Mouse (Mus musculus): ENCODE data around the gene Qrich1.

Qrich1 gene

DNA sequence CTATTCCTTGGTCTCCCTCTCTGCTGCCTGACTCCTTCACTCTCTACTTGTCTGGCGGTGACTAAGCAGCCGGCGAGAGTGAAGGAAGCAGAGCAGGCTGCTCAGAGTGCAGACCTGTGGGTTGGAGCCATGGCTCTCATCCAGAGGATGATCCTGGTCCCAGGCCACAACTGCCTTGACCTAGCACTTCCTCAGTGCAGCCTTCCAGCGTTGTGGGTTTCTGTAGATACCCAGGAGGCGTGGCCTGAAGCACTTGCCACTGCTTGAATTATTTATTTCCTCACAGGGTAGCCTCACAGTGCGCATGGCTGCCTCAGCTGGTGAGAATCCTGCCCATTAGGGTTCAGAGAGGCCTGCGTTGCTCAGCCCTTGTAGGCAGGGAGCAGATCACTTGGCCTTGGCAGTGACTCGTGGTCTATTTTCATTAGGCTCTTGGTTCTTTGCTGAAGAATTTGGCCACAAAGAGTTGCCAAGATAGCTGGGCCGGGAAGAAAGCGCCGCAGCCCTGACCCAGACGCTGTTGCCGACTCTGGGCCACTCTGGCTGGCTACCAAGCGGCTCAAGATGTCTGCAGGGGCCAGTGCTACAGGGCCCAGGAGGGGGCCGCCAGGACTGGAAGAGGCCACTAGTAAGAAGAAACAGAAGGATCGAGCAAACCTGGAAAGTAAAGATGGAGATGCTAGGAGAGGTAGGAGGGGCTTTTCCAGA, 24.4 kb upstream of the Qrich1 start:
- peak; percentile 73 for DNase-seq (ENCODE audit: low read depth, low spot score)

GRCm38 (mm10) chr9:108493246-108493645, 23.4 kb upstream of the Qrich1 start:
- DNase-seq (ENCODE audit: low read depth, low spot score): no peak

GRCm38 (mm10) chr9:108494146-108494825, 22.3 kb upstream of the Qrich1 start:
- no peak for DNase-seq (ENCODE audit: low read depth, low spot score)

DNA sequence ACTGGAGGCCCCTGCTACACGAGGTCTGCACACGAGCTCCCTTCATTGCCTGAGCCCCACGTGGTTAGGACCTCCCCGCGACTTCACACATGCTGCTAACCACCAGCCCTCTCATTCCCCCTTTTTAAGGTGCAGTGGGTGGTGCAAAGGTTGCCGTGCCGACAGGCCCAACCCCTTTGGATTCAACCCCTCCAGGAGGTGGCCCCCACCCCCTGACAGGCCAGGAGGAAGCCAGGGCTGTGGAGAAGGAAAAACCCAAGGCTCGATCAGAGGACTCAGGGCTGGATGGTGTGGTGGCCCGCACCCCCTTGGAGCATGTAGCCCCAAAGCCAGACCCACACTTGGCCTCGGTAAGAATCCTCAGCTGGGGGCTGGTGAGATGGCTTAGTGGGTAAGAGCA, 21.7 kb upstream of the Qrich1 start:
- DNase-seq (ENCODE audit: low read depth, low spot score): no peak

DNA sequence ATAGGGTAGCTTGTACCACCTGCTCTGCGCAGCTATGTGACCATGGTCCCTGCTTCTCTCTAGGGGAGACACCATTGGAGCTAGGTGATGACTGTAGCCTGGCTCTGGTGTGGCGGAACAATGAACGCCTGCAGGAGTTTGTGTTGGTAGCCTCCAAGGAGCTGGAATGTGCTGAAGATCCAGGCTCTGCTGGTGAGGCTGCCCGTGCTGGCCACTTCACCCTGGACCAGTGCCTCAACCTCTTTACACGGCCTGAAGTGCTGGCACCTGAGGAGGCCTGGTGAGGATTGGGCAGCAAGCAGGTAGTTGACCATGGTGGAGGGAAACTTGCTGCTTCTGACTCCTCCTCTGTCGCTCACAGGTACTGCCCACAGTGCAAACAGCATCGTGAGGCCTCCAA, 17.4 kb upstream of the Qrich1 start:
- DNase-seq (ENCODE audit: low read depth, low spot score): no peak

- no peak for DNase-seq (ENCODE audit: low read depth, low spot score)
Observed at GRCm38 (mm10) chr9:108499943-108500342, 16.7 kb upstream of the Qrich1 start.

GRCm38 (mm10) chr9:108506901-108507300, 9.7 kb upstream of the Qrich1 start:
- no peak for DNase-seq (ENCODE audit: low read depth, low spot score)

DNA sequence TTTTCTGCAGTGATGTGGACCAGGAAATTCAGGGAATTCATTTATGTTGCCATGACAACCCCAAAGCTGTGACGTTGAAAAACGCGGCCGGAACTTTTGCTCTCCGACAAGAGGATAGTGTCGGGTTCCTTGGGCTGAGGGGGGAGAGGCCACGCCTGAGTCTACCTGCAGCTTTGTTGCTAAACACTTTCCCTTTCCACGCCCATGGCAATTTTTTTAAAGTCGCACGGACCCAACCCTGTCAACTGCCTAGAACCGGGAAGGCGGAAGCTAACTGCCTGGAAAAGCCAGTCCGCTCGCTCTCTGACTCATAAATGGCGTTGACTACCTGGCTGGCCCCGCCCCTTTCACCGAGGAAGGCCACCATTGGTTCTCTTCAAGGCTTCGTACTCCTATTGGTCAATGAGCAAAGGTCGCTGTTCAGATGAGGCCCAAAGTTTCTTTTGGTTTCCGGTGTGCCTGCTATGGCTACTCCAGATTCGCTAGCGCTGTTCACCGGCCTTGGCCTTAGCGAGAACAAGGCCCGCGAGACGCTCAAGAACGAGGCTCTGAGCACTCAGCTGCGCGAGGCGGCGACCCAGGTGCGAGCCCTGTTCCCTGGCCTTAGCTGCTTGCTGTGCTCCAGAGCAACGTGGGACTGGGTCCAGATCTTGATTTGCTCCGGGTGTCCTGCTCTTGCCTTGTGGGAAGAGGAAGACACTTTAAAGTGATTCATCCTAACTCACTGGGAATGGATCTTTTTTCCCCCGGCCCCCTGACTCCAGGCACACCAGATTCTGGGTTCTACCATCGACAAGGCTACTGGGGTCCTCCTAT, 8.8 kb upstream of the Qrich1 start, which contains the start of gene Qars:
Gene Qars (plus strand): TSS at position 88 of the 816 bp plus-strand sequence.
- peak; percentile 99 for DNase-seq (ENCODE audit: low read depth, low spot score)

GRCm38 (mm10) chr9:108508776-108509175, 7.8 kb upstream of the Qrich1 start:
- no peak for DNase-seq (ENCODE audit: low read depth, low spot score)

DNA sequence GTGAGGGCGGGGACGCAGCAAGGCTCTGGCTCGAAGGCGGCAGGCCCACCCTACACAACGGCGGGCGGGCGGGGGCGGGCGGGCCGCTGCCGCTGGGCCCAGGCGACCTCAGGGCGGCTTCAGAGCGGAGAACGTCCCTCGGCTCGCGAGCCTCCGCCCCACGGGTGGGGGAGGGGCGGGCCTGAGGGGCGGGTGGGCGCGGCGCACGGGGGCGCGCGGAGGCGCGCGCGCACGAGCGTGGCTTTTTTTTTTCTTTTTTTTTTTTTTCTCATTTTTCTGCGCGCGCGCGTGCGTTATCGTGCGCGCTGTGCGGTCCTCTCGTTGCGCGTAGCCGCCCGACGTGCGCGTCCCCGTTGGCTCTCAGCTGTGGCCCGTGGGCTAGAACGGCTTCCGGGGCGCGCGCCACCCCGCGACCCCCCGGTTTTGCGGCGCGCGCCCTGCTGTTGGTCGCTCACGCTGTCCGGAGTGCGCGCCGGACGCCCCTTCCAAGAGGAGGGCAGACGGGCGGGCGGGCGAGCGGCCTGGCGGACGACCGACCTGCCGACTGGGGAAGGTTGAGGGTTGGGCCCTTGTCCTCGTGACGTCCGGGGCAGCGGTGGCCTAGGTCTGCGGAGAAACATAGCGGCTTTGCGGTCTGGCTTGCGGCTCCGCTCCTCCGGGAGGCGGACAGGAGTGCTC, 786 bp downstream of the Qrich1 start:
- peak; percentile 94 for DNase-seq (ENCODE audit: low read depth, low spot score)

DNA sequence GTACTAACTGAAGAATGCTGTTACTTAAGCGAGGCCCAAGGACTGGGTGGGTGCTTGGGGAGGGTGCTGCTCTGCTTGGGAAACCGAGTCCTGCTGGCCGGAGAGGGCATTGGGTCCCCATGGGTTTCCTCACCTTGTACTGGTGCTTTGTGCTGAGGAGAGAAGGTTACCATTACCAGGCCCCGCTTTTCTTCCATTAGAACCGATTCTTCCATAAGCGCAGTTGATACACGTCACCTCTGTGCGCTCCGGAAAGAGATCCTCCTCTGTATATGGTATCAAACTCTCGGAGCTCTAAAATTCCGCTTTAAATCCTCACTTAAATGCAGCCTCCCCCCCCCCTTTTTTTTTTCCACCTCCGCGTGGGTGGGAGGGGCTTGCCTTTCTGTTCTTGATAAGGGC, 1.3 kb downstream of the Qrich1 start:
- DNase-seq (ENCODE audit: low read depth, low spot score): peak; percentile 79

DNA sequence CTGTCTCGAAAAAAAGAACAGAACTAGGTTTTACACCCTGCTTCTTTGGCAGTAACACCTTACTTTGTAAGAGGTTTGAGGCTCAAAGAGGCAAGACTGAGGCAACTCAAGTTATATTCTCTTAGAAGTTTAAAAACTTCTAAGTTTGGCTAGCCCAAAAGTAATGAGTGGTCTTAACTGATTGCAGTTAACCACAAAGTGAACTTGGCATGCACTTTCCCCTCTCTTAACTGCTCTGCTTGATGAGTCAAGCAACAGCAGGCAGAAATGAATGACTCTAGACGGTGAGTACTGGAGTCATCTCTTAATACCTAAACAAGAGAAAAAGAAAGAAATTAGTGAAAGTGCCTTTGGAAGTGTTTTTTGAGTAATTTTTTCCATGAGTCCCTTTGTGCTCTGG, 5.0 kb downstream of the Qrich1 start:
- no peak for DNase-seq (ENCODE audit: low read depth, low spot score)

GRCm38 (mm10) chr9:108523341-108523740, 6.7 kb downstream of the Qrich1 start:
- DNase-seq (ENCODE audit: low read depth, low spot score): no peak

- no peak for DNase-seq (ENCODE audit: low read depth, low spot score)
Observed at GRCm38 (mm10) chr9:108525400-108525799, 8.8 kb downstream of the Qrich1 start.

DNA sequence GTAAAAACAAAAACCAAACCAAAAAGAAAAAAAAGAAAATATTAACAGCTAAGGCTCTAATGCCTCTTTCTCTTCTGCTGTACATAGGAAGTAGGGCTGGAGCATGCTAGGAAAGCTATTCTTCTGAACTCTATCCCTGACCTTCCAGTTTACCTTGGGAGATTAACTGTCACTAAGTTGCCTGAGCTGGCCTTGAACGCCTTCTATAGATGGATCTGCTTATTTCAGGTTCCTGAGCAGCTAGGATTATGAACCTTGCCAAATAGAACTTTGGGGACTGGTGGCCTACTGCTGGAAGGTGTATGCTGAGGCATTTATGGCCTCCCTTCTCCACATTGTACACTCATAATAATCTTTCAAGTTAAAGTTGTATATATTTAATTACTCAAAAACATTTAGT, 14.3 kb downstream of the Qrich1 start:
- no peak for DNase-seq (ENCODE audit: low read depth, low spot score)

DNA sequence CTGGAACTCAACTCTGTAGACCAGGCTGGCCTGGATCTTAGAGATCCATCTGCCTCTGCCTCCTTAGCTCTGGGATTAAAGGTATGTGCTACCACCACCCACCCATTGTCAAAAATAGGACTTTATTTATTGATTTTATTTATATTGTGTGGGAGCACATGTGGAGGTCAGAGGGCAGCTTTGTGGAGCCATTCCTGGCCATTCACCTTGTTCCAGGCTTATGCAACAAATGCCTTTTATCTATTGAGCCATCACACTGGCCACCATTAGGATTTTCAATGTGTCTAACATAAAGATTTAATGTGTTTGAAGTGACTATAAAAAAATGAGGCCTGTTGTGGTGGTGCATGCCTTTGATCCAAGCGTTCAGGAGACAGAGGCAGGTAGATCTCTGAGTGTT, 14.9 kb downstream of the Qrich1 start:
- DNase-seq (ENCODE audit: low read depth, low spot score): no peak

- no peak for DNase-seq (ENCODE audit: low read depth, low spot score)
Observed at GRCm38 (mm10) chr9:108540846-108541245, 24.2 kb downstream of the Qrich1 start.

GRCm38 (mm10) chr9:108545986-108546385, 29.4 kb downstream of the Qrich1 start:
- no peak for DNase-seq (ENCODE audit: low read depth, low spot score)

DNA sequence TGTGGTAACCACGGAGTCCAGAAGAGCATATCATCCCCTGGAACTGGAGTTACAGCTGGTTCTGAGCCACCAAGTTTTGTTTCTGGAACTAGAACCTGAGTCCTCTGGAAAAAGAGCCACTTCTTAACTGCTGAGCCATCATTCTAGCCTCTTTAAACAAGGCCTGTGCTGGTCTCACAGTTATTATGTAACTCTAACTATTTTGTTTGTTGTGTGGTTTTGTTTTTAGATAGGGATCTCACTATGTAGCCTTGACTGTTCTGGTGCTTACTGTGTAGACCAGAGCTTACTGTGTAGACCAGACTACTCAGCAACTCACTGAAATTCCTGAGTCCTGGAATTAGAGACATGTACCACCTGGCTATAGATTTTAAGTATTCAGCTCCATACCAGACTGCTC, 30.3 kb downstream of the Qrich1 start:
- no peak for DNase-seq (ENCODE audit: low read depth, low spot score)

DNA sequence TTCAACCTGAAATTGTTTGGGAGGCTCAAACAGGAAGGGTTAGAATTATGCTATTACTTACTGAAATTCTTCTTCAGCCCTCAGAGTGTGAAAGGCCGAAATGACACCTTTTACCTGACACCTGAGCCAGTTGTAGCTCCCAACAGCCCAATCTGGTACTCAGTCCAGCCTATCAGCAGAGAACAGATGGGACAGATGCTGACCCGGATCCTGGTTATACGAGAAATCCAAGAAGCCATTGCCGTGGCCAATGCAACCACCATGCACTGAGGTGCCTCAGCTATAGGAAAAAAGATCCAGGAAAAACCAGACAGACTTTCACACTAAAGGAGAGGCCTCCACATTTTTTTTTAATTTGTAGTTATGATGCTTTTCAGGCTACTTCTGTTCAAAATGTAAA, 42.6 kb downstream of the Qrich1 start:
- no peak for DNase-seq (ENCODE audit: low read depth, low spot score)

GRCm38 (mm10) chr9:108560227-108560841, 43.7 kb downstream of the Qrich1 start, which contains the start of gene Impdh2:
Gene Impdh2, plus strand, starts transcription at chr9:108560286.
- DNase-seq (ENCODE audit: low read depth, low spot score): peak; percentile 100
